Mouse (Mus musculus) embryonic fibroblast, embryonic 13.5 days (primary cell): ENCODE measurements around the gene Qrich1.

Source experiments
- CTCF ChIP-seq: IDR thresholded peaks from 2 replicates; pipeline ENCODE4 v1.5.1; 2011; ENCODE audit warnings: mild to moderate bottlenecking, control low read depth, low read length, moderate library complexity, borderline replicate concordance; ENCODE audit not compliant: insufficient read depth
- POLR2A ChIP-seq: IDR thresholded peaks from 2 replicates; pipeline ENCODE4 v1.6.1; 2011; ENCODE audit warnings: low read depth, mild to moderate bottlenecking, control low read depth, low read length, moderate library complexity

GRCm38 (mm10) chr9:108506901-108507300, 9.7 kb upstream of the Qrich1 start:
- TF ChIP-seq CTCF = no peak
- TF ChIP-seq POLR2A = no peak
